Mouse (Mus musculus) heart, adult 2 months (tissue): Measurements from ENCODE around the gene Acot6. TPM values are rescaled to one million over a fixed set of nuclear protein-coding genes. Genes with fewer than 3 reads are reported as not detected.

Experiments
- DNase-seq, 2 experiments: peaks; one replicate each; pipeline ENCODE4 v3.0.0; 2021
- H3K27ac ChIP-seq: fragments of 200-600 bp; 2 replicates; pipeline ENCODE4 v1.8.1; 2022
- H3K27me3 ChIP-seq: fragments of 200-500 bp; 2 replicates; pipeline ENCODE4 v1.6.1; 2012; ENCODE audit warnings: mild to moderate bottlenecking, low read length, inconsistent platforms, mixed read lengths; ENCODE audit not compliant: control insufficient read depth, insufficient read depth
- H3K36me3 ChIP-seq: fragments of 200-500 bp; 2 replicates; pipeline ENCODE4 v1.6.1; 2012; ENCODE audit warnings: low read length, inconsistent platforms; ENCODE audit not compliant: control insufficient read depth, insufficient read depth
- H3K4me1 ChIP-seq: fragments of 200-500 bp; 2 replicates; pipeline ENCODE4 v1.6.1; 2011; ENCODE audit warnings: low read length; ENCODE audit not compliant: control insufficient read depth, insufficient read depth
- H3K4me3 ChIP-seq: fragments of 200-600 bp; 2 replicates; pipeline ENCODE4 v1.8.1; 2022
- H3K79me2 ChIP-seq: fragments of 200-500 bp; replicated peaks from 2 replicates; pipeline ENCODE4 v1.6.1; 2012; ENCODE audit warnings: mild to moderate bottlenecking, inconsistent platforms, low read length, moderate library complexity, mixed read lengths; ENCODE audit not compliant: control insufficient read depth, insufficient read depth
- H3K9ac ChIP-seq: fragments of 200-500 bp; 2 replicates; pipeline ENCODE4 v1.6.1; 2012; ENCODE audit warnings: low read depth, mild to moderate bottlenecking, control low read depth, inconsistent platforms, low read length, mixed read lengths
- CTCF ChIP-seq: fragments of 200-600 bp; IDR thresholded peaks from 2 replicates; pipeline ENCODE4 v1.8.1; 2022; ENCODE audit warnings: antibody characterized with exemption, mild to moderate bottlenecking, moderate library complexity
- EP300 ChIP-seq: fragments of 200-500 bp; IDR thresholded peaks from 2 replicates; pipeline ENCODE4 v1.6.1; 2011; ENCODE audit warnings: low read depth, low read length, control low read depth; ENCODE audit not compliant: insufficient read depth
- POLR2A ChIP-seq: fragments of 200-500 bp; IDR thresholded peaks from 2 replicates; pipeline ENCODE4 v1.6.1; 2011; ENCODE audit warnings: mild to moderate bottlenecking, low read depth, low read length, control low read depth; ENCODE audit not compliant: insufficient read depth
- WGBS: fragments of 180-500 bp; shearing (Covaris S2); methylation state at CpG from one replicate; pipeline ENCODE4 v1.1.7; 2018; 5-methylcytosine and 5-hydroxymethylcytosine counted together
- intact Hi-C: fragments of 180-260 bp; cut with DNase I; formaldehyde crosslinking; loops from one replicate; pipeline ENCODE4 v1.15.1; 2025
- polyA plus RNA-seq: library from polyadenylated mRNA; depleted of rRNA; stranded (reverse); fragments of >200 nt; gene quantifications from 2 replicates; pipeline ENCODE4 v1.2.3, GENCODE M21; 2012
- total RNA-seq, 2 experiments: library from RNA; stranded (reverse); gene quantifications; 2 replicates each; pipeline ENCODE4 v1.2.3; 2021

Gene Acot6
- total and polyA plus RNA-seq, 3 experiments = 1.5 to 2.2 (median 2.2) TPM

DNA sequence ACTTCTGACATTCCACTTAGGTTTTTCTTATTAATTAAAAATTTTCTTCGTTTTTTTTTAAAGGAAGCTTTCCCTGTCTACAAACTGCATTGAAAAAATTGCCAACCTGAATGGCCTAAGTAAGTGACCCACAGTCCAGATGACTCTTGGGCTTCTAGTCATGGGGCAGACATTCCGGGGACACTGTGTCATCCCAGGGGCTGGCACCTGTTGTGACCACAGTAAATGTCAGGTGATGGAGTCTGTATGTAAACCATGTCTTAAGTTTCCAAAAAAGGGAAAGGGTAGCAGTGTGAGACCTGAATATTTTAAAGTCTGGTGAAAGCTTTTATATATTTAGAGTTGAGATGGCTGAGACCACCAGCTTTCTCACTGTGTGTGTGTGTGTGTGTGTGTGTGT is 26.4 kb downstream of the Acot6 start:
- Histone ChIP-seq H3K27me3 (no peaks in the 10 kb centered on the region), H3K4me1 (no peaks in the 10 kb centered on the region), H3K27ac (no peak overlapping the region), H3K4me3 (no peak overlapping the region), H3K36me3 (no peaks in the 10 kb centered on the region), H3K79me2 (no peaks in the 10 kb centered on the region), H3K9ac (no peak overlapping the region)
- intact Hi-C loops = no loop called here
- DNase-seq = no peak
- 80% methylated on average over 2 of the region's 2 CpGs for WGBS
- TF ChIP-seq EP300 (no peak), CTCF (no peak)

DNA sequence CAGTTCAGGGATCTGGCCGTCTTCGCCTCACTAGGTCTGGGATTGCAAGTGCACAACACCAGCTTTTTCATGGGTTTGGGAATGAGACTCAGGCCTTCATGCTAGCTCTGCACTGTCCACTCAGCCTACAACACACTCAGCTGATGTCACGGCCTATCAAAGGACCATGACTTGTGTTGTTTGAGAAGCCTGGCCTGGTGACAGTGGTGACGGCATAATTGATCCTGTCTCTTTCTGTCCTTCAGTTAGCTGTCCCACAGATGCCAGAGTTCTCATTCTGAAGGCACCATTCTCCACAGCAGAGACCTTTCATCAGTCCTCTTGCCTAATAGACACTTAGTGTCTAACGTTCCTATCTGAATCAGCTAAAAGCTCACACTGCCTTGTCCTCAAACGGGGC is 28.1 kb downstream of the Acot6 start:
- Histone ChIP-seq H3K4me1 (no peaks in the 10 kb centered on the region), H3K4me3 (no peak overlapping the region), H3K27me3 (no peaks in the 10 kb centered on the region), H3K27ac (no peak overlapping the region), H3K9ac (no peak overlapping the region), H3K36me3 (no peaks in the 10 kb centered on the region), H3K79me2 (no peaks in the 10 kb centered on the region)
- intact Hi-C loops = no loop called here
- TF ChIP-seq EP300 = no peak
- no peak for TF ChIP-seq POLR2A
- no peak for TF ChIP-seq CTCF
- no peak for DNase-seq
- WGBS = 86% methylated on average over 6 of the region's 6 CpGs

DNA sequence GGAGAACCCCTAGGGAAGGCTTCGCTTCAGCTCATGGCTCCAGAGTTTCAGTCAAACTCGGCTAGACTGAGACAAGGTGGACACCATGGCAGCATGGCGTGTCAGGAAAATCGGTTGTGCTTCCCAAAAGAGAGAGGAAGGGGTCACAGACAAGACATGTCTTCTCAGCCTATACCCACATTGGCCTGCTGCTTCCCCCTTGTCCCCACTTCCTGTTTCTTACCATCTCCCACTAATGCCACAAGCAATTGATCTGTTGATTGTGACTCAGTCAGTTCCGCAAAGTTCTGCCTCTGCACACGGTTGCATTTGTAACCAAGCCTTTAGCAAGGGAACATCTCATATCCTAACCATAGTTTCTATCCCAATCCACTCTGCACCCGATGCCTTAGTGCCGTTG is 29.5 kb downstream of the Acot6 start:
- intact Hi-C loops = no loop called here
- no peaks in the 10 kb centered on the region for H3K27me3 ChIP-seq
- no peak overlapping the region for H3K9ac ChIP-seq
- no peaks in the 10 kb centered on the region for H3K36me3 ChIP-seq
- DNase-seq = no peak
- H3K4me1 ChIP-seq = no peaks in the 10 kb centered on the region
- 90% methylated on average over 8 of the region's 8 CpGs for WGBS
- no peak overlapping the region for H3K27ac ChIP-seq
- no peak overlapping the region for H3K4me3 ChIP-seq
- H3K79me2 ChIP-seq = no peaks in the 10 kb centered on the region
- TF ChIP-seq EP300 (no peak), CTCF (no peak), POLR2A (no peak)

DNA sequence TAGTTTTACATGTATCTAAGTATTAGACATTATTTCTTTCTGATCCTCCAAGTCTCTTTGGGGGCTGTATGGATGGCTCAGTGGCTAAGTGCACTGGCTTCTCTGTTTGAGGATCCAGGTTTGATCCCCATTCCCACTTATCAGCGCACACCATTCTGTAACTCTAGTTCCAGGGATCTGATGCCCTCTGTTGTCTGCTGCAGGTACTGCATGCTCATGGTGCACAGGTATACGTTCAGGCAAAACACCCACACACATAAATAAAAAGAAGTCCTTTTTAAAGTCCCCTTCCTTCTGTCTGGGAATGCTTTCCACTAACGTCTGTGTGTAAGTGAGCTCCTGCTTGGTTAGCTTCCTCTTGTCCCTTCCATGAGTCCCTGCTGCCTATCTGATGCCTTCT is 31.8 kb downstream of the Acot6 start:
- Histone ChIP-seq H3K27me3 (no peaks in the 10 kb centered on the region), H3K36me3 (no peaks in the 10 kb centered on the region), H3K4me1 (no peaks in the 10 kb centered on the region), H3K9ac (no peak overlapping the region), H3K27ac (no peak overlapping the region), H3K4me3 (no peak overlapping the region), H3K79me2 (no peaks in the 10 kb centered on the region)
- no peak for TF ChIP-seq POLR2A
- TF ChIP-seq EP300 = no peak
- TF ChIP-seq CTCF = peak; percentile 68
- DNase-seq = no peak
- 76% methylated on average over 3 of the region's 3 CpGs for WGBS
- intact Hi-C loops = no loop called here

DNA sequence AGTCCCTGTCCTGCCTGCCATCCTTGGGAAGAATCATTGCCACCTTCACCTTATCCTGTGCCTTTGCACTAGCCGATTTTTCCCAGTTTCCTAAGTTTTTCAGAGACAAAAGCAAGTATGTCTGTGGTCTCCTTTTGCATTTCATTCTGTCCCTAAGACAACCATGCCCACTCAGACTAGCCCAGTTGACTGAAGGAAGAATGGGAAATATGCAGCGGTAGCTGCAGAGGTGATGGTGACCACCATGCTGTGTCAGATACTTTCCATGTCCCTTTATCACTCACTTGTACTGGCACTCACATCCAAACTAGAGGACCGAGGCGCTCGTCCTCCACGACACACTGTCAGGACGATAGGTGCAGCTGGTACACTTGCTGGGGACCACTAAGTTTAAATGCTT is 36.7 kb downstream of the Acot6 start:
- Histone ChIP-seq H3K36me3 (no peaks in the 10 kb centered on the region), H3K4me3 (no peak overlapping the region), H3K9ac (no peak overlapping the region), H3K4me1 (no peaks in the 10 kb centered on the region), H3K27me3 (no peaks in the 10 kb centered on the region), H3K27ac (no peak overlapping the region), H3K79me2 (no peaks in the 10 kb centered on the region)
- intact Hi-C loops = no loop called here
- 92% methylated on average over 7 of the region's 7 CpGs for WGBS
- DNase-seq = no peak
- TF ChIP-seq EP300 (no peak), CTCF (no peak), POLR2A (no peak)

DNA sequence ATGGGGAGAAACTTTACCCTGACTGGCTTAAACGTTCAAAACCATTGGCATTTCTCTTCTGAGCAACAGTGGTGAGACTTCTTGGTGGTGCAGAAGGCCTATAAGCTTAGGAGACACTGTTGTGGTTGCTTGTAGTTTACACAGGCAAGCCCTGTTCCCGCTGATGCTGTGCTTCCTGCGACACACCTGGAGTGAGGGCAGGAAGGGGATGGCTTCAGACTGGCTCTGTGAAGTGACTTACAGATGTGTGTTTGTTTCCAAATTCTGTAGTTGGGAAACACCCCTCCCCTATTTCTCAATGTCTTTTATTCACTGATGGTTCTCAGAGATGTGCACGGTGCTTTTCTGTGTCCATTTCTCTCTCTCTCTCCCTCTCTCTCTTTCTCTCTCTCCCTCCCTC is 39.7 kb downstream of the Acot6 start:
- Histone ChIP-seq H3K27ac (no peak overlapping the region), H3K4me3 (no peak overlapping the region), H3K36me3 (no peaks in the 10 kb centered on the region), H3K79me2 (no peaks in the 10 kb centered on the region), H3K9ac (no peak overlapping the region), H3K27me3 (no peaks in the 10 kb centered on the region), H3K4me1 (no peaks in the 10 kb centered on the region)
- DNase-seq = no peak
- intact Hi-C loops = no loop called here
- TF ChIP-seq CTCF = no peak
- no peak for TF ChIP-seq EP300
- no peak for TF ChIP-seq POLR2A
- 77% methylated on average over 4 of the region's 4 CpGs for WGBS
